2 mouse cellular contexts compared by ENCODE assay signal in genomic region chr19:5401073-5401472, GRCm38 (mm10).
TF ChIP-seq lines count a peak whose summit lies in the region.

No protein-coding gene starts in this region.

TF ChIP-seq in CH12.LX, 34 proteins besides CTCF, POLR2A, EP300 and RAD21:
- TF ChIP-seq TBP (conservative IDR thresholded peaks at IDR 0.05; ENCODE audit: low read depth, low read length) = peak; percentile 94

TF ChIP-seq in MEL, 35 proteins besides CTCF, POLR2A, EP300 and RAD21:
- TF ChIP-seq TBP (IDR thresholded peaks at IDR 0.05; ENCODE audit: low read depth, low read length) = peak; percentile 98
